Mouse (Mus musculus): ENCODE measurements at regions not wholly inside any gene's neighbourhood (a gene's known extent, or its start where the extent isn't known, plus 50 kb on each side); places are given as distances from the start of the nearest gene placed in this dataset.

DNA sequence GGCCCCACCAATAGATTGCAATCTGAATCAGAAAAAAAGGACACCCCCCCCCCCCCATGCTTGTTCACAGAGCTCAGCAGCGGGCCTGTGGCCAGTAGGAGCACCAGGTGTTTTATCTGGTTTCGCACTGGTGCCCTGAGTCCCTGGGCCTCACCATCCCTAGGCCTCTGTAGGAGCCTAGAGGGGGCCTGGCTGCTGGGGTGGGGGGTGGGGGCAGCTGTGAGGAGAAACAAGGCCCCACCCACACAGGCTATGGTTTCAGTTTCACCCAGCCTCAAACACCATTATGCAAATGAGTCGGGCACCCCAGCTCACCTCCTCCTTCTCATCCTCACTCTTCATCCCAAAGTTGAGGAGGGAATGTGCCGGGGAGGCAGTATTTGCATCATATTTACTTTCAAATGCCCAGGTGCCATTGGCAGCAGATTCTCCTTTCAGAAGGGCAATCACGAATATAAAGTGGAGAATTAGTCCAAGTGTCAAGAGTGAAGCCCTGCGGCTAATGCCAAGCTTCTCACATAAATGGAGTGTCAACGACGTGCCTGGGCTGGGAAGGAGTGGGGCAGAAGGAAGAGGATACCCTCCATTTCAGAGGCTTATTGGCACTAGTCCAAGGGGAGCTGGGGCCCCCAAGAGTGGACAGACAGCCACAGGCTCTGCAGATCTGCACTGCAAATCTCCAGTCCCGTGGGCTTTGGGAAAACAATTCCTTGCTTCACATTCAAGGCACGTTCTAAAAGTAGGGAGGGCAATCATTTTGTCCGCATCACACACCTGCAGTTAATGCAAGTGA lies 187.7 kb upstream of the Spdye4c start:
- TF ChIP-seq CTCF (IDR thresholded peaks at IDR 0.05; ENCODE audit: low read depth): no peak
- TF ChIP-seq EP300 (IDR thresholded peaks at IDR 0.05; ENCODE audit: low read depth): no peak
